Mouse (Mus musculus) liver, adult 2 months (tissue): ENCODE measurements at regions not wholly inside any gene's neighbourhood (a gene's known extent, or its start where the extent isn't known, plus 50 kb on each side); places are given as distances from the start of the nearest gene placed in this dataset.
A peak's percentile ranks its signal among the peaks of the same experiment; 100 is the strongest.

Source experiments
- DNase-seq: peaks from one replicate; pipeline ENCODE4 v3.0.0-alpha.2; 2011; ENCODE audit warnings: low read depth, low spot score; ENCODE audit errors: extremely low read depth
- H3K27ac ChIP-seq: fragments of 200-500 bp; replicated peaks from 2 replicates; pipeline ENCODE4 v1.5.1; 2012; ENCODE audit warnings: low read depth, mild to moderate bottlenecking, control low read depth, inconsistent platforms, low read length; ENCODE audit not compliant: insufficient read depth
- H3K27me3 ChIP-seq: fragments of 200-500 bp; 2 replicates; pipeline ENCODE4 v1.6.1; 2012; ENCODE audit warnings: mild to moderate bottlenecking, moderate library complexity, low read length, inconsistent platforms; ENCODE audit not compliant: control insufficient read depth, insufficient read depth
- H3K36me3 ChIP-seq: fragments of 200-500 bp; 2 replicates; pipeline ENCODE4 v1.6.1; 2012; ENCODE audit warnings: low read length, inconsistent platforms; ENCODE audit not compliant: control insufficient read depth, insufficient read depth
- H3K4me1 ChIP-seq: fragments of 200-500 bp; 2 replicates; pipeline ENCODE4 v1.6.1; 2011; ENCODE audit warnings: low read length; ENCODE audit not compliant: control insufficient read depth, insufficient read depth
- H3K4me3 ChIP-seq: fragments of 200-500 bp; 2 replicates; pipeline ENCODE4 v1.5.1; 2011; ENCODE audit warnings: low read depth, mild to moderate bottlenecking, control low read depth, low read length, moderate library complexity; ENCODE audit not compliant: insufficient read depth
- H3K79me2 ChIP-seq: fragments of 200-500 bp; 2 replicates; pipeline ENCODE4 v1.6.1; 2012; ENCODE audit warnings: inconsistent platforms, mild to moderate bottlenecking, low read length, moderate library complexity; ENCODE audit not compliant: control insufficient read depth, insufficient read depth
- H3K9ac ChIP-seq: fragments of 200-500 bp; 2 replicates; pipeline ENCODE4 v1.6.1; 2012; ENCODE audit warnings: low read depth, mild to moderate bottlenecking, control low read depth, inconsistent platforms, low read length
- CTCF ChIP-seq: fragments of 200-500 bp; IDR thresholded peaks from 2 replicates; pipeline ENCODE4 v1.5.1; 2011; ENCODE audit warnings: low read depth, low read length, control low read depth
- POLR2A ChIP-seq: fragments of 200-500 bp; IDR thresholded peaks from 2 replicates; pipeline ENCODE4 v1.6.1; 2011; ENCODE audit warnings: low read length, control low read depth; ENCODE audit not compliant: insufficient read depth; ENCODE audit errors: extremely low read depth
- WGBS: fragments of 180-500 bp; shearing (Covaris S2); methylation state at CpG from one replicate; pipeline ENCODE4 v1.1.7; 2018; 5-methylcytosine and 5-hydroxymethylcytosine counted together

DNA sequence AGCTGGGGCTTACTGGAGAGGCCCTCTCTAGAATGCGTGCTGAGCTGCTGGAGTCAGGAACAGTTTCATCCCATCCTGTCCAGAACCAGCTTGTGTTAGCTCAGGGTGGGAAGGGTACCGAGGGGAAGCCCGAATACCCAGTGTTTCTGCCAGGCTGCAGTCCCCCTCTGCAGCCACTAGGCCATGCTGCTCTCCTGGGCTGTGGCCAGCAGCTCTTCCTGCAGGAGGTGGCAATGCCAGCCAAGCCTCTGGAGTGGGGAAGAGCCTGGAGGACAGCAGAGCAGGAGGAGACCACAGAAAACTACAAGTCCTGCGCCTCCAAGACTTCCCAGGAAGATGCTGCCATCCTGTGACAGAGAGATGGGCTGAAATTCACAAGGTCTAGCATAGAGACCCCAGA is 167.9 kb downstream of the Cyp26b1 start:
- DNase-seq: peak; percentile 12
- 52% methylated on average over 4 of the region's 4 CpGs for WGBS

DNA sequence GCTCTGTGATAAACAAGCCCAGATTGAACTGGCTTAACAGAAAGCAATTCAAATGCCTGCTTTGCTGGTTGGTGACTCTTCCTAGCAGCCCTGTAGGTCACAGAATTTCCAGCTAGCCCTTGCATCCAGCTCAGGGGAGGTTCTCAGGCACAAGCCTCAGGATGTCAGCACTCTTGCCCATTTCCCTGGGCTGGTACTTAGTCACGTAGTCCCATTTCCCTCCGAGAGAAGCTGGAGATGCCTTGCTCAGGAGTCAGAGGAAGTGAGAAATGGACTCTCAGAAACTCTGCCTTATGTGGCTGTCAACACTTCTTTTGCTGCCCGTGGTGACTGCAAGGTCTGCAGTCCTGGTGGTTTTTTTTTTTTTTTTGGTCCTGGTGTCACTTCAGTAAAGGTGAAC is 170.8 kb downstream of the Cyp26b1 start:
- WGBS: 63% methylated on average over 3 of the region's 3 CpGs
- no peaks in the 10 kb centered on the region for H3K4me1 ChIP-seq

More for the DNA sequence above, 167.9 kb downstream of the Cyp26b1 start:
- Histone ChIP-seq H3K27ac (no peak overlapping the region), H3K36me3 (no peaks in the 10 kb centered on the region), H3K4me1 (no peaks in the 10 kb centered on the region), H3K79me2 (no peaks in the 10 kb centered on the region), H3K27me3 (no peaks in the 10 kb centered on the region), H3K9ac (no peak overlapping the region), H3K4me3 (no peak overlapping the region)
- TF ChIP-seq POLR2A (no peak), CTCF (peak; percentile 68)

DNA sequence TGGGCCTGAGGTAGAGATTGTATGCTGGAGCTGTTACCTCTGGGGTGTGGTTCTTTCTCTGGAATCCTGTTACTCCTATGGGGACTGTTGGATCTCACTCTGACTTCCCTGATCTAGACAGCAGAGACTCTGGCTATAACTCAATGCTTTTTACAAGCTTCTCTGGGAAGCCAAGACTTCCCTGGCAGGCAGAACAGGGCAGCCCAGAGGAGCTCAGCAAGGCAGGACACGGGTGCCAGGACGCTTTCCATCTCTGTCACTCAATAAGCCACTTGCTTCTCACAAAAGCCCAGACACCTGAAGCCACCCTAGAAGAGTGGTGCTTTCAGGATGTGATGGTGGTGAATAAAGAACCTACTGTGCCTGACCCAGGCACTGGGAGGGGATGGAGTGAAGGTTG is 174.0 kb downstream of the Cyp26b1 start:
- WGBS: 91% methylated on average over 2 of the region's 2 CpGs
- H3K27me3 ChIP-seq: no peaks in the 10 kb centered on the region
- no peaks in the 10 kb centered on the region for H3K79me2 ChIP-seq
- H3K4me3 ChIP-seq: no peak overlapping the region
- no peak overlapping the region for H3K27ac ChIP-seq
- H3K4me1 ChIP-seq: no peaks in the 10 kb centered on the region
- no peak overlapping the region for H3K9ac ChIP-seq
- no peak for TF ChIP-seq CTCF
- TF ChIP-seq POLR2A: no peak
- H3K36me3 ChIP-seq: no peaks in the 10 kb centered on the region
- no peak for DNase-seq

More for the DNA sequence above, 170.8 kb downstream of the Cyp26b1 start:
- no peaks in the 10 kb centered on the region for H3K79me2 ChIP-seq
- no peak overlapping the region for H3K4me3 ChIP-seq
- H3K36me3 ChIP-seq: no peaks in the 10 kb centered on the region
- no peaks in the 10 kb centered on the region for H3K27me3 ChIP-seq
- H3K27ac ChIP-seq: no peak overlapping the region
- DNase-seq: no peak
- TF ChIP-seq POLR2A (no peak), CTCF (no peak)
- H3K9ac ChIP-seq: no peak overlapping the region

DNA sequence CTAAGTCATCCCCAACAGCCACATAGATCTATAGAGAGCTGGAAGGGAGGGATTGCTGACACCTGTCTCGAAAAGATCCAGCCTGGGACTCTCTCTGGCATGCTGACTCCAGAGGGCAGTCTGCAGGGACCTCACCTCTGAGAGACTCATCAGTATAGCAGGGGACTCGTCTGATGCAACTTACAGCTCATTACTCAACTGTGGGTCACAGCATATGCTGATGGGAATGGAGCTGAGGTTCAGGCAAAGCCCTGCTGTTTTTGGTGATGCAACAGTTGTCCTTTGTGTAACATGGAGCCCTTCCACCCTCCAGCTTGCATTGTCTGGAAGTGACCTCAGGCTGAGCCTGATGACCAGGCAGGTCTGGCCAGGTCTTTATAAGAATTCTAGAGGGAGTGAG is 174.4 kb downstream of the Cyp26b1 start:
- Histone ChIP-seq H3K4me3 (no peak overlapping the region), H3K27ac (no peak overlapping the region), H3K27me3 (no peaks in the 10 kb centered on the region), H3K79me2 (no peaks in the 10 kb centered on the region), H3K36me3 (no peaks in the 10 kb centered on the region), H3K9ac (no peak overlapping the region), H3K4me1 (no peaks in the 10 kb centered on the region)
- 43% methylated on average over 2 of the region's 2 CpGs for WGBS
- TF ChIP-seq CTCF: no peak
- TF ChIP-seq POLR2A: no peak
- DNase-seq: no peak

DNA sequence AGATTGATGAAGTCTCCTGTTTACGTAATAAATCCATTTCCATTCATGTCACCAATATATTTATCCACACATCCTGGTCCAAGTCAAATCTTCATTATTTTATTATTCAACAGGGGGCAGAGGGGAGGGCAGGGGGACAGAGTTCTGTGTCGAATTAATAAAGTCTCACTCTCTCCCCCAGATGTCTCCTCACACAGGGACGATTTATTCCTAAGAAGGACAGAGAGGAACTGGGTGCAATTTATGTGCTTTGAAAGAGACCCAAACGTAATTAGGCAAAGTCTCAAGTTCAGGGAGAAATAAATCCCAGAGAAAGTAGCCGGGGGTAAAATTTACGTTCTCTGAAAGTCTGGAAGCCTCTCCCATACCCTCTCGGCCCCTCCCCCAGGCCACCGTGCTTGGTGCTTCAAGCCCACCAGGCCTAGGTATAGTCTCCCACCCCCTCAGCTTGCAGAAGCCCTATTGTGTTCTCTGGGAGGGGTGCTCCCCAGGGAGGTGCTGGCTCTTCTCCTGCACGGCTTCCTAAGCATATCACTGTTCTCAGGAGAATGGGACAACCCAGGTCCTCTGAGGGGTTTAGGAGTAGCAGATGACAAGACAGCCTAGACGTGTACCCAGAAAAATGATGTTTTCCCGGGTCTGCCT is 176.6 kb downstream of the Cyp26b1 start:
- Histone ChIP-seq H3K9ac (no peak overlapping the region), H3K27me3 (no peaks in the 10 kb centered on the region), H3K36me3 (no peaks in the 10 kb centered on the region), H3K79me2 (no peaks in the 10 kb centered on the region), H3K4me1 (no peaks in the 10 kb centered on the region), H3K27ac (no peak overlapping the region), H3K4me3 (no peak overlapping the region)
- TF ChIP-seq POLR2A: no peak
- no peak for TF ChIP-seq CTCF
- DNase-seq: no peak
- 78% methylated on average over 11 of the region's 11 CpGs for WGBS

DNA sequence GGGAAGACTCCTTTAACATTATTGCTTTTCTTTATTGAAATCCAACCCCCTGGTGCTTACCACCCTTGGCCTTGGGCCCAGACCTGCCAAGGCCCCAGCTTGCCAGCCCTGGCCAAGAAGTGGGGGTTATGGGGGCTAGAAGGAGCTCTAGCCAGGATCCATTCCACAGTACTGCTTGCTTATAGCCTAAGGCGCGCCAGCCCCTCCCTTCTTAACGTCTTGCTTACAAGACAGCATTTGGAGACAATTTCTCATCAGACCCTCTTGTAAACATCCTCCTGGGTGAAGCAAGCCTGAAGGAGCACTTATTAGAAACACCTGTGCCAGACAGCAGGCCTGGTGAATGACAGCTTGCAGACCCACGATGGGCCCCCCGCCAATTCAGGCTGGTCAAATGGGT is 179.3 kb downstream of the Cyp26b1 start:
- 79% methylated on average over 5 of the region's 5 CpGs for WGBS
- H3K79me2 ChIP-seq: no peaks in the 10 kb centered on the region
- no peak for DNase-seq
- no peak overlapping the region for H3K4me3 ChIP-seq
- no peaks in the 10 kb centered on the region for H3K4me1 ChIP-seq
- H3K36me3 ChIP-seq: no peaks in the 10 kb centered on the region
- no peak overlapping the region for H3K9ac ChIP-seq
- TF ChIP-seq POLR2A (no peak), CTCF (no peak)
- no peaks in the 10 kb centered on the region for H3K27me3 ChIP-seq
- H3K27ac ChIP-seq: no peak overlapping the region
